Mouse (Mus musculus): ENCODE measurements around the gene Fgfr2.

- TF ChIP-seq POLR2A (IDR thresholded peaks at IDR 0.05; ENCODE audit: control insufficient read depth, low read depth, low read length): no peak
- TF ChIP-seq CTCF (IDR thresholded peaks at IDR 0.05; ENCODE audit: control insufficient read depth, insufficient read depth, insufficient replicate concordance, low read depth, low read length): no peak
Measured at GRCm38 (mm10) chr7:132637292-132637691, 485.9 kb downstream of the Fgfr2 start.
